Mouse (Mus musculus) macrophage (primary cell): ENCODE results near the gene Gm47429. TPM values are rescaled to one million over a fixed set of nuclear protein-coding genes. Genes with fewer than 3 reads are reported as not detected.
"Not testable (repeated sequence)": the region's sequence is repeated elsewhere in the genome, so short reads cannot be mapped to it uniquely, and the experiment has no call there.

ENCODE experiments used
- H3K27ac ChIP-seq: fragments of 350-480 bp; formaldehyde crosslinking; 2 replicates; pipeline ENCODE4 v1.9.0; 2021
- H3K36me3 ChIP-seq: fragments of 350-480 bp; formaldehyde crosslinking; 2 replicates; pipeline ENCODE4 v1.9.0; 2021; ENCODE audit errors: inconsistent target
- H3K4me3 ChIP-seq: fragments of 350-480 bp; formaldehyde crosslinking; 2 replicates; pipeline ENCODE4 v1.9.0; 2021; ENCODE audit errors: inconsistent target
- H3K79me2 ChIP-seq: fragments of 350-480 bp; formaldehyde crosslinking; 2 replicates; pipeline ENCODE4 v1.9.0; 2021; ENCODE audit errors: inconsistent target
- WGBS: methylation state at CpG from one replicate; pipeline ENCODE4 v1.1.7; 2026; ENCODE audit warnings: inconsistent platforms; ENCODE audit not compliant: missing documents; 5-methylcytosine and 5-hydroxymethylcytosine counted together
- polyA plus RNA-seq: library from polyadenylated mRNA; stranded (reverse); fragments of 250-400 nt; gene quantifications from 3 replicates; pipeline ENCODE4 v1.2.4, GENCODE M21; 2018; ENCODE audit warnings: inconsistent platforms
- total RNA-seq, 78 experiments: library from RNA; depleted of rRNA; stranded (reverse); fragments of 250-400 nt; gene quantifications; 1 replicate in 9 of 78; 2 replicates in 24 of 78; 3 replicates in 43 of 78; 4 replicates in 2 of 78; pipeline ENCODE4 v1.2.4; 2018; ENCODE audit warnings: inconsistent platforms in 56 of 78

The Gm47429 gene
- not detected for total RNA-seq (2018; cell fraction: chromatin; rRNA removed)
- total RNA-seq (2018; cell fraction: cytosol; rRNA removed) = not detected
- total RNA-seq (2018; cell fraction: nucleus; rRNA removed) = not detected
- not detected in 3 replicates for polyA plus RNA-seq

- H3K36me3 ChIP-seq = no peaks in the 10 kb centered on the region
- no peak within 1 kb of the TSS for H3K4me3 ChIP-seq
- 73% methylated on average over 2 of the region's 2 CpGs for WGBS
- H3K27ac ChIP-seq = no peak within 1 kb of the TSS
- no peaks in the 10 kb centered on the region for H3K79me2 ChIP-seq
These were observed at the start of gene Gm47429 for GRCm38 (mm10) chr13:50443812-50444211. TSS of gene Gm47429 (minus strand) at chr13:50443912.

GRCm38 (mm10) chr13:50488510-50488909 lies 44.8 kb upstream of the Gm47429 start:
- H3K4me3 ChIP-seq, H3K79me2 ChIP-seq, H3K27ac ChIP-seq, H3K36me3 ChIP-seq: not testable (repeated sequence)

- Histone ChIP-seq H3K27ac (no peak within 1 kb of the TSS), H3K79me2 (no peaks in the 10 kb centered on the region), H3K36me3 (no peaks in the 10 kb centered on the region), H3K4me3 (no peak within 1 kb of the TSS)
- WGBS = 79% methylated on average over 4 of the region's 4 CpGs
These were observed 23.3 kb upstream of the Gm47429 start, which contains the start of gene Nutm2 for GRCm38 (mm10) chr13:50467007-50467406. TSS of gene Nutm2 (plus strand) at chr13:50467307.

GRCm38 (mm10) chr13:50464621-50465562 lies 21.2 kb upstream of the Gm47429 start:
- Histone ChIP-seq H3K79me2 (no peaks in the 10 kb centered on the region), H3K36me3 (no peaks in the 10 kb centered on the region), H3K27ac (no peak overlapping the region), H3K4me3 (no peak overlapping the region)
- WGBS = 38% methylated on average over 26 of the region's 27 CpGs

GRCm38 (mm10) chr13:50460433-50460832 lies 16.7 kb upstream of the Gm47429 start:
- not testable (repeated sequence) for H3K79me2 ChIP-seq, H3K36me3 ChIP-seq, H3K27ac ChIP-seq, H3K4me3 ChIP-seq
- 81% methylated on average over 2 of the region's 2 CpGs for WGBS

- H3K79me2 ChIP-seq = no peaks in the 10 kb centered on the region
- no peak overlapping the region for H3K4me3 ChIP-seq
- no peaks in the 10 kb centered on the region for H3K36me3 ChIP-seq
- H3K27ac ChIP-seq = no peak overlapping the region
- 42% methylated on average over 4 of the region's 4 CpGs for WGBS
These were observed 9.7 kb upstream of the Gm47429 start for GRCm38 (mm10) chr13:50453426-50453825.

GRCm38 (mm10) chr13:50452266-50452665 lies 8.6 kb upstream of the Gm47429 start:
- H3K36me3 ChIP-seq, H3K4me3 ChIP-seq, H3K27ac ChIP-seq, H3K79me2 ChIP-seq: not testable (repeated sequence)
- 75% methylated on average over 9 of the region's 9 CpGs for WGBS

- no peaks in the 10 kb centered on the region for H3K79me2 ChIP-seq
- no peaks in the 10 kb centered on the region for H3K36me3 ChIP-seq
- H3K4me3 ChIP-seq = no peak overlapping the region
- no peak overlapping the region for H3K27ac ChIP-seq
- 81% methylated on average over 4 of the region's 4 CpGs for whole genome bisulfite sequencing
These were observed 1.5 kb upstream of the Gm47429 start for GRCm38 (mm10) chr13:50445261-50445660.

- Histone ChIP-seq H3K27ac (no peak overlapping the region), H3K4me3 (no peak overlapping the region), H3K79me2 (peaks cover 7% of the 10 kb centered on the region; the same call in 1 of the 2 replicates), H3K36me3 (peaks cover 100% of the 10 kb centered on the region)
- WGBS = 99% methylated on average over 4 of the region's 4 CpGs
These were observed 17.0 kb downstream of the Gm47429 start for GRCm38 (mm10) chr13:50426686-50427085.

- Histone ChIP-seq H3K27ac (no peak overlapping the region), H3K79me2 (peaks cover 11% of the 10 kb centered on the region; the same call in 1 of the 2 replicates), H3K36me3 (peaks cover 100% of the 10 kb centered on the region), H3K4me3 (no peak overlapping the region)
- whole genome bisulfite sequencing = 100% methylated on average over 2 of the region's 2 CpGs
These were observed 19.2 kb downstream of the Gm47429 start for GRCm38 (mm10) chr13:50424517-50424916.

- H3K27ac ChIP-seq = no peak overlapping the region
- H3K36me3 ChIP-seq = peaks cover 93% of the 10 kb centered on the region
- no peak overlapping the region for H3K4me3 ChIP-seq
- WGBS = 95% methylated on average over 8 of the region's 8 CpGs
- peaks cover 19% of the 10 kb centered on the region for H3K79me2 ChIP-seq
These were observed 20.0 kb downstream of the Gm47429 start for GRCm38 (mm10) chr13:50423625-50424209.

- 56% methylated on average over 3 of the region's 3 CpGs for WGBS
- Histone ChIP-seq H3K36me3 (peaks cover 40% of the 10 kb centered on the region), H3K27ac (peak overlapping the region; percentile 58), H3K4me3 (peak overlapping the region; percentile 77), H3K79me2 (peaks cover 26% of the 10 kb centered on the region)
These were observed 25.3 kb downstream of the Gm47429 start for GRCm38 (mm10) chr13:50418421-50418820.

GRCm38 (mm10) chr13:50417389-50418183 lies 26.1 kb downstream of the Gm47429 start, which contains the start of gene Fbxw17:
TSS of gene Fbxw17 (plus strand) at chr13:50417864.
- Histone ChIP-seq H3K79me2 (peaks cover 20% of the 10 kb centered on the region), H3K36me3 (peaks cover 32% of the 10 kb centered on the region), H3K4me3 (peak within 1 kb of the TSS; percentile 77), H3K27ac (peak within 1 kb of the TSS; percentile 58)
- WGBS = 12% methylated on average over 35 of the region's 35 CpGs
